Mouse (Mus musculus): ENCODE results near the gene Spsb4.

GRCm38 (mm10) chr9:96899004-96899403 lies 119.6 kb downstream of the Spsb4 start:
- no peak for TF ChIP-seq EP300 (optimal IDR thresholded peaks at IDR 0.05)
- TF ChIP-seq CTCF (IDR thresholded peaks at IDR 0.05; ENCODE audit: low read depth): no peak
